Mouse (Mus musculus): ENCODE data around the gene Cyp2b19. TPM values are rescaled to one million over a fixed set of nuclear protein-coding genes. Genes with fewer than 3 reads are reported as not detected.

The Cyp2b19 gene
- polyA plus RNA-seq, 1 experiment from 2014 or later, result not detected

DNA sequence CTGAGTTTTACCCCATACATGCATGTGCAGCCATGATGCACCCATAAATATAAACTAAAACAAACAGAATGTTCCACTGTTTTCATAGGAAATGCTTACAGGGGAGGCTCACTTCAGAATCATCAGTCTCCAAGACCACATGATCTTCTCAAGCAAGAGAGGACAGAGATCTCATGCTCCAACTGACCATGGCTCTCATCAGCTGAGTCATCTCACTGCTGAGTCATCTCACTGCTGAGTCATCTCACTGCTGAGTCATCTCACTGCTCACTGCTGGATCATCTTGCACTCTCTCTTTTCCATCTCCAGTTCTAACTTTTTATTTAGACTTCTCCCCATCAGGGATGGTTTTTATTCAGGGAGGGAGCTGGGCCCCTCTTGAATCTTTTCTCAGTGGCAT, 43.2 kb downstream of the Cyp2b19 start:
- Histone ChIP-seq H3K4me3 (ENCODE audit: low read length) (no peak overlapping the region), H3K9me3 (ENCODE audit: control insufficient read depth, low read length) (no peaks in the 10 kb centered on the region), H3K4me1 (ENCODE audit: control insufficient read depth, insufficient read depth, low read length) (no peaks in the 10 kb centered on the region), H3K27me3 (replicated peaks; ENCODE audit: control insufficient read depth, insufficient read depth, low read length) (no peaks in the 10 kb centered on the region), H3K36me3 (ENCODE audit: control insufficient read depth, insufficient read depth, low read length) (no peaks in the 10 kb centered on the region), H3K4me2 (ENCODE audit: low read depth, low read length) (no peak overlapping the region), H3K9ac (ENCODE audit: low read depth, low read length) (no peak overlapping the region), H3K27ac (ENCODE audit: low read length) (no peak overlapping the region)
- ATAC-seq, result no peak

GRCm38 (mm10) chr7:26800996-26801395, 44.1 kb downstream of the Cyp2b19 start:
- WGBS, result 96% methylated on average over 1 of the region's 1 CpGs
- ATAC-seq, result no peak
- no peak overlapping the region for H3K4me3 ChIP-seq (ENCODE audit: low read length)

DNA sequence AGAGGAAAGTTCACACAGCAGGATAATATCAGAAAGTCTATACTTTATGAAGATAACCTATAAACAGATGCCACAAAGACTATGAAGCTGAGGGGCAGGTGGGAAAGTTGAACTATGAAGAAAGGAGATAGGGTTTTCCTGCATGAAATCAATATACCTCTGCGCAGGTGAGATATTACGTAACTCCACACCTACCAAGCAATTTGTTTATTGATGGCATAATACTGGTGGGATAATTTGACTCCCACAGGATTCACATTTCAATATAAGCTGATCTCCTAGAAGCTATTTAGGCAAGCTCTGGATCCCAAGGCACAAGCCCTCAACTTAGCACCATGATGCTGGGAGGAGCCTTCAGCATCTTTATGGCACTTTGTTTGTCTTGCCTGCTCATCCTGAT, 51.6 kb downstream of the Cyp2b19 start, which contains the start of gene Cyp2g1:
TSS of gene Cyp2g1 (plus strand) at position 301 of the 400 bp plus-strand sequence.
- no peaks in the 10 kb centered on the region for H3K36me3 ChIP-seq (ENCODE audit: control insufficient read depth, insufficient read depth, low read length)

More at GRCm38 (mm10) chr7:26800996-26801395, 44.1 kb downstream of the Cyp2b19 start:
- Histone ChIP-seq H3K9me3 (ENCODE audit: control insufficient read depth, low read length) (no peaks in the 10 kb centered on the region), H3K4me2 (ENCODE audit: low read depth, low read length) (no peak overlapping the region), H3K27me3 (replicated peaks; ENCODE audit: control insufficient read depth, insufficient read depth, low read length) (no peaks in the 10 kb centered on the region), H3K9ac (ENCODE audit: low read depth, low read length) (no peak overlapping the region), H3K4me1 (ENCODE audit: control insufficient read depth, insufficient read depth, low read length) (no peaks in the 10 kb centered on the region), H3K36me3 (ENCODE audit: control insufficient read depth, insufficient read depth, low read length) (no peaks in the 10 kb centered on the region), H3K27ac (ENCODE audit: low read length) (no peak overlapping the region)

More for the DNA sequence above, 51.6 kb downstream of the Cyp2b19 start, which contains the start of gene Cyp2g1:
- WGBS, result 77% methylated on average over 2 of the region's 2 CpGs
- Histone ChIP-seq H3K4me2 (ENCODE audit: low read depth, low read length) (no peak within 1 kb of the TSS), H3K4me1 (ENCODE audit: control insufficient read depth, insufficient read depth, low read length) (no peaks in the 10 kb centered on the region), H3K9ac (ENCODE audit: low read depth, low read length) (no peak within 1 kb of the TSS), H3K27ac (ENCODE audit: low read length) (no peak within 1 kb of the TSS), H3K9me3 (ENCODE audit: control insufficient read depth, low read length) (no peaks in the 10 kb centered on the region), H3K27me3 (replicated peaks; ENCODE audit: control insufficient read depth, insufficient read depth, low read length) (no peaks in the 10 kb centered on the region), H3K4me3 (ENCODE audit: low read length) (no peak within 1 kb of the TSS)
- no peak for ATAC-seq

Other genes with a start within 250 kb of the Cyp2b19 start
- gene Nlrp9a, start 222.1 kb upstream of the Cyp2b19 start, polyA plus RNA-seq (2015; fragmentation: Nextera tagmentation; extraction: Ambion mirVana), result not detected in 2 replicates
- not detected in 2 replicates for gene Vmn1r185, start 138.7 kb upstream of the Cyp2b19 start, polyA plus RNA-seq (2015; fragmentation: Nextera tagmentation; extraction: Ambion mirVana)
- gene Cyp2b23, start 70.7 kb upstream of the Cyp2b19 start, polyA plus RNA-seq (2015; fragmentation: Nextera tagmentation; extraction: Ambion mirVana), result not detected in 2 replicates
- gene Cyp2g1, start 51.8 kb downstream of the Cyp2b19 start, polyA plus RNA-seq (2015; fragmentation: Nextera tagmentation; extraction: Ambion mirVana), result not detected in 2 replicates
- gene Cyp2a5, start 78.2 kb downstream of the Cyp2b19 start, polyA plus RNA-seq (2015; fragmentation: Nextera tagmentation; extraction: Ambion mirVana), result 0.12 TPM in 1 of 2 replicates, not detected in the other
- gene Cyp2a22, start 182.2 kb downstream of the Cyp2b19 start, polyA plus RNA-seq (2015; fragmentation: Nextera tagmentation; extraction: Ambion mirVana), result not detected in 2 replicates